Mouse (Mus musculus): Measurements from ENCODE around the gene Tomm20.
"Not testable (repeated sequence)": the region's sequence is repeated elsewhere in the genome, so short reads cannot be mapped to it uniquely, and the experiment has no call there.

Tomm20 gene

DNA sequence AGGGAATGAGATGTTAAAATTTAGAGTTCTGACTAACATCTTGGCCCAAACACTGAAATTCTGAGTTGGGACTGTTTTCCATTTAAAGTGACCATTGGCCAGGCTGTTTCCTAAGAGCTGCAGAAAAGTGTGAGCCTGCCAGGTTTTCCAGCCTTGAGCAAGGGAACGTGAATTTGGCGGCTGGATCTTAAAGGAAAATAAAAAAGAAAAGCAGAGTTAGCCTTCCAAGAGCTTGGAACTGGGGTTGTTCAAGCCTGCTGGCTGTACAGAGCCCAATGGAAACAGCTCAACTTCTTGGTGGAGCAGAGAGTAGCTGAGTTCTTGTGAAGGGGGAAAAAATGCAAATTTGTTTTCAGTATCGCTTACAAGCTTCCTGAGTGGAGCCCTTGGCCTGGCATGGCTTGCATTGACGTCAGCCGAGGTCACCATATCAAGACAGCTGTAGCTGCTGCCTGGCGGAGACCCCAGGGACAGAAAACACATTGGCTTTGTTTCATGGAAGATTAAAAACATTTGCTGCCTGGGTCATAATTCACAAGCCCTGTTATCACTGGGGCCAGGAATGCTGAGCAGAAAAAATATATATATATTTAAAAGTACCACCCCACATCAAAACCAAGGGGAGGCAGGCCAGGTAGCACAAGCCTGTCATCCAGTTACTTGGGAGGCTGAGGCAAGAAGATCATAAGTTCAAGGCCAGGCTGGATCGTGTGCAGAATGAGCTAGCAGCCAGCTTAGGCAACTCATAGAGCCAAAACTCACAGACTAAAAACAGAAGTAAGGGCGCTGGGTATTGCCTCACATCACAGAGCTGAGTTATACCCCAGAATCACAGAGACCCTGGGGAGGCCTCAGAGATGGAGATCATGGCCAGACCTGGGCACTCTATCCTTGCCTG lies 58.7 kb downstream of the Tomm20 start:
- in situ Hi-C loops (cut with MboI, MseI) = no loop called here

DNA sequence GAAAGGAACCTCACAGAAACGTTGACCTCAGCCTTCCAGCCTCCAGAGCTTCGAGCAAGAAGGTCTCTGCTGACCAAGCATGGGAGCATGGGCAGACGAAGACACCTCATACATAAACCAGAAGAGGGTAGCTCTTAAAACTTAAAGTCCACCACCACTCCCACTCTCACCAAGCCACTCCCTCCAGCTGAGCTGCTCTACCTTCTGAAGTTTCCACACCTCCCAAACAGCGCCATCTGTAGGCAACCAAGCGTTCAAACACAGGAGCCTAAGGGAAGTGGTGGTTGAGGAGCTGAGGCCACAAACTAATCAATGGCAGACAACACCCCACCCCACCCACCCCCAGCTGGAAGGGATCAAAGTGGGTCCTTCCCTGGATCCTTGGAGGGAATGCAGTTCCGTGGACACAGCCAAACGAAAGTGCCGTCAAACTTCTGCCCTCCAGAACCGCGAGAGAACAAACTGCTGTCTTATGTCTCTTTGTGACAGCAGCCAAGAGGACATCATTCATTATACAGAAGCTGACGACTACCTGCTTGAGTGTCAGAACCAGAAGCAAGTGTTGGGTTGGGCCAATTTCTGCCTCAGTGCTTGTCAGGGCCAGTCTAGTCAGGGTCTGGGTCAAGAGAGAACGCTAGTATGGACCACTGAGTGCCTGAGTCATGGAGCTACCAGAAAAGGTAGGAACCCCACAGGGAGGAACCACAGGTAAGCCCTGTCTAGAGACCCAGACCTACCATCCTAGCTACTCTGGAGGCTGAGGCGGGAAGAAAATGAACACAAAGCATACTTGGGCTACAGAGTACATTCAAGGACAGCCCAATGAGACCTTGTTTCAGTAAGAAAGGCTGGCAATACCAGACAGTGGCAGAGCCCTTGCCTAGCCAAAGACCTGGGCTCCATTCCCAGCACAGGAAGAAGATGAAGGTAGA lies 59.8 kb downstream of the Tomm20 start:
- in situ Hi-C loops (cut with MboI, MseI) = no loop called here

DNA sequence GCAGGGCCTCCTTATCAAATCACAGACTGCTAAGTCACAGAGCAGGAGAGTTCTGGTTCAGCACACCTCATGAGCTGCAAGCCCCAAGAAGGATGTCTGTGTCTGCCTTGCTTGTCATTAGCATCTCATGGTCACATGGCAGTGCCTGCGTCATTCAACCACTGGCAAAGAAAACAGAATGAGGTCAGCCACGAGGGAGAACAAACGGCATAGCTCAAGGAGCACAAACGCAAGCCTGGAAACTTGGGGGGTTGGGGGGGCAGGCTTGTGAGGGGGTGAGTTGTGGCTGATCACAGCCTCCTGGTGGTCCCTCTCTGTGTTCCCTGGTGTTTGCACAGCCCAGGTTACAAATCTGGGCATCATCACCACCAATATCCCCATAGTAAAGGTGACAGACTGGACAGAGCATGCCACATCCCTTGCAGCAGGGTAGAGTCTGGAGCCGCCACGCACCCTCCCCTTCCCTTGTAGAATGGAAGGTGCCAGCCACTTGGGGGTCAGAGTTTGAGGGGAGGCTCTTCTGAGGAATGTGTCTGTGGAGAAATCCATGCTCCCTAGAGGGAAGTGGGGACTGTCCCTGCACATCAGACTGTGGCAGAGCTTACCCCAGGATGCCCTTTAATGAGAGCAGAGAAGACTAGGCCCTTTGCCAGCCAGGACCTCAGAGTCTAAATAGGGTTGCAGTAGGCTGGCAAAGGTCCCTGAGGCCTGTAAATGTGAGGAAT lies 61.3 kb downstream of the Tomm20 start:
- in situ Hi-C loops (cut with MboI, MseI) = no loop called here

DNA sequence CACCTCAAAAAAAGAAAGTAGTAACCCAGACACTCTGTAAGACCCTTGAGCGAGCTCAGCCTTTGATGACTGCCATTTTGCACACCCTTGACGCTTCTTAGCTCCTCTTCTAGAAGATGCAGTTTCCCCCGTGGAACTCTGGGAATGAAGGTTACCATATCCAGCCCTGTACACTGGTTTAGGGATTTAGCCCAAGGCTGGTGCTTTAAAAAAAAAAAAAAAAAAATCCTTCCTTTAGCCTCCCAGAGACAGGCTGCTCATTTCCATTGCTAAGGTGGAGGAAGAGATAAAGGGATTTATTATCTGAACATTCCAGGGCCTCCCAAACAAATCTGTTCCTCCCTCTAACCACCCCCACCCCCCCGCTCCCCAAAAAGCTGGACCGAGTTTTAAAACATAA lies 61.9 kb downstream of the Tomm20 start:
- in situ Hi-C loops (cut with MboI, MseI) = no loop called here

DNA sequence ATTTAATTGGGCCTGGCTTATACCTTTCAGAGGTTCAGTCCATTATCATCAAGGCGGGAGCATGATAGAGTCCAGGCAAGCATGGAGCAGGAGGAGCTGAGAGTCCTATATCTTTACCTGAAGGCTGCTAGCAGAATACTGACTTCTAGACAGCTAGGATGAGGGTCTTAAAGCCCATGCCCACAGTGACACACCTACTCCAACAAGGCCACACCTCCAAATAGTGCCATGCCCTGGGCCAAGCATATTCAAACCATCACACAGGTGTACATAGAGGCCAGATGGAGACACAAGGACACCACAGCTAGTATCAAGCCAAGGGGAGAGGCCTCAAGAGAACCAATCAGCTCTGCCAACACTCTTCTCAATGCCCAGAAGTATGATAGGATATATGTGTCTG lies 63.1 kb downstream of the Tomm20 start:
- in situ Hi-C loops (cut with MboI, MseI) = not testable (repeated sequence)

DNA sequence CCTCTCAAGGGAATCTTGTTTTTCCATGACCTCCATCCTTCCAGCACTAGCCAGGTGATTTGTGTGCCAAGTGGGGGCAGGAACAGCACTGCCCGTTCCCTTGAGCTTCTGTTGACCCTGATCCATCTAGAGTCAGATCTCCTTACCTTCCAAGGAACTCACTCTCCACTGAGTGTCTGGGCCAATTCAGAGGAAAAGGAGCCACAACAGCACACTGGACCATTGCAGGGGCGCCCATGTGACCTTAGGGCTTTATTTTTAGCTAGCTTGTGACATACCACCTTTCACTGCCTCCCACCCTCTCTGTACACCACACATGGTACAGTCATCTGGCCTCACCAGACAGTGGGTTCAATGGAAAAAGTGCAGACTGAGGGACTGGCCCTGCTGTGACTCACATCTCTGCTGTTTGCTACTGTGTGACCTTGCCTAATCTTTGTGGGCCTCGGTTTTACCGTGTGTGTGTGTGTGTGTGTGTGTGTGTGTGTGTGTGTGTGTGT lies 64.0 kb downstream of the Tomm20 start:
- in situ Hi-C loops (cut with MboI, MseI) = no loop called here

All from T-helper 1 cell (primary cell).